Mouse (Mus musculus) kidney, postnatal 0 days (tissue): ENCODE measurements at regions not wholly inside any gene's neighbourhood (a gene's known extent, or its start where the extent isn't known, plus 50 kb on each side); places are given as distances from the start of the nearest gene placed in this dataset.

ENCODE experiments used
- ATAC-seq: fragments of 200-750 bp; cut with Nextera tagmentation; replicated peaks from 2 replicates; pipeline ENCODE4 v1.8.0; 2017; ENCODE audit warnings: low read depth, moderate number of reproducible peaks, moderate TSS enrichment, moderate library complexity; ENCODE audit not compliant: low FRiP score
- DNase-seq: peaks from one replicate; pipeline ENCODE4 v3.0.0-alpha.2; 2016; ENCODE audit warnings: low spot score
- H3K27ac ChIP-seq: fragments of 300-500 bp; sonication (generic); 2 replicates; pipeline ENCODE4 v1.5.1; 2014; ENCODE audit warnings: mild to moderate bottlenecking
- H3K27me3 ChIP-seq: fragments of 300-500 bp; sonication (generic); 2 replicates; pipeline ENCODE4 v1.6.1; 2014; ENCODE audit warnings: low read length, mixed read lengths; ENCODE audit not compliant: insufficient read depth
- H3K36me3 ChIP-seq: fragments of 300-500 bp; sonication (generic); 2 replicates; pipeline ENCODE4 v1.6.1; 2014; ENCODE audit warnings: low read length, mixed read lengths; ENCODE audit not compliant: insufficient read depth
- H3K4me1 ChIP-seq: fragments of 300-500 bp; sonication (generic); replicated peaks from 2 replicates; pipeline ENCODE4 v1.6.1; 2014; ENCODE audit warnings: antibody characterized with exemption, low read length, mixed read lengths; ENCODE audit not compliant: insufficient read depth
- H3K4me2 ChIP-seq: fragments of 300-500 bp; sonication (generic); 2 replicates; pipeline ENCODE4 v1.6.1; 2014; ENCODE audit warnings: mild to moderate bottlenecking, low read length, moderate library complexity, mixed read lengths
- H3K4me3 ChIP-seq: fragments of 300-500 bp; sonication (generic); replicated peaks from 2 replicates; pipeline ENCODE4 v1.5.1; 2014; ENCODE audit warnings: low read depth, low read length
- H3K9ac ChIP-seq: fragments of 300-500 bp; sonication (generic); 2 replicates; pipeline ENCODE4 v1.6.1; 2014; ENCODE audit warnings: low read depth, low read length
- H3K9me3 ChIP-seq: fragments of 300-500 bp; sonication (generic); replicated peaks from 2 replicates; pipeline ENCODE4 v1.6.1; 2016; ENCODE audit warnings: low read length, inconsistent platforms, mixed read lengths
- CTCF ChIP-seq: IDR thresholded peaks from 2 replicates; pipeline ENCODE4 v1.5.1; 2016; ENCODE audit warnings: antibody characterized with exemption, low read depth, mild to moderate bottlenecking, moderate library complexity
- WGBS: fragments of 180-500 bp; shearing (Covaris S2); extraction: QIAGEN DNeasy Blood & Tissue Kit; methylation state at CpG from one replicate; pipeline ENCODE4 v1.1.7; 2014; 5-methylcytosine and 5-hydroxymethylcytosine counted together

- Histone ChIP-seq H3K4me2 (no peak overlapping the region), H3K4me3 (no peak overlapping the region), H3K27ac (no peak overlapping the region), H3K9ac (no peak overlapping the region), H3K36me3 (no peaks in the 10 kb centered on the region), H3K4me1 (no peaks in the 10 kb centered on the region), H3K27me3 (no peaks in the 10 kb centered on the region), H3K9me3 (no peaks in the 10 kb centered on the region)
- no peak for ATAC-seq
- TF ChIP-seq CTCF: peak; percentile 62
- WGBS: 37% methylated on average over 9 of the region's 9 CpGs
- DNase-seq: peak; percentile 73
Observed at GRCm38 (mm10) chr6:60555590-60556235, 273.9 kb downstream of the Snca start.
